Mouse (Mus musculus) lung, embryonic 16.5 days (tissue): Measurements from ENCODE around the gene Lztr1. TPM values are rescaled to one million over a fixed set of nuclear protein-coding genes. Genes with fewer than 3 reads are reported as not detected.

Source experiments
- ATAC-seq: fragments of 200-750 bp; cut with Nextera tagmentation; 2 replicates; pipeline ENCODE4 v1.8.0; 2017; ENCODE audit warnings: low read depth, mild to moderate bottlenecking, moderate library complexity
- H3K27ac ChIP-seq: fragments of 300-500 bp; sonication (generic); 2 replicates; pipeline ENCODE4 v1.5.1; 2014; ENCODE audit warnings: mild to moderate bottlenecking, control low read depth, low read length
- H3K27me3 ChIP-seq: fragments of 300-500 bp; sonication (generic); 2 replicates; pipeline ENCODE4 v1.6.1; 2014; ENCODE audit warnings: low read depth, low read length, mixed read lengths; ENCODE audit not compliant: control insufficient read depth, insufficient read depth
- H3K36me3 ChIP-seq: fragments of 300-500 bp; sonication (generic); 2 replicates; pipeline ENCODE4 v1.6.1; 2014; ENCODE audit warnings: low read length; ENCODE audit not compliant: control insufficient read depth, insufficient read depth
- H3K4me1 ChIP-seq: fragments of 300-500 bp; sonication (generic); replicated peaks from 2 replicates; pipeline ENCODE4 v1.6.1; 2014; ENCODE audit warnings: low read length, mixed read lengths; ENCODE audit not compliant: control insufficient read depth, insufficient read depth
- H3K4me2 ChIP-seq: fragments of 300-500 bp; sonication (generic); 2 replicates; pipeline ENCODE4 v1.6.1; 2014; ENCODE audit warnings: low read depth, low read length, control low read depth
- H3K4me3 ChIP-seq: fragments of 300-500 bp; sonication (generic); 2 replicates; pipeline ENCODE4 v1.5.1; 2014; ENCODE audit warnings: mild to moderate bottlenecking, low read length, control low read depth
- H3K9ac ChIP-seq: fragments of 300-500 bp; sonication (generic); 2 replicates; pipeline ENCODE4 v1.6.1; 2014; ENCODE audit warnings: low read length, control low read depth
- H3K9me3 ChIP-seq: fragments of 300-500 bp; sonication (generic); 2 replicates; pipeline ENCODE4 v1.6.1; 2016; ENCODE audit warnings: low read length; ENCODE audit not compliant: control insufficient read depth
- WGBS: fragments of 180-500 bp; shearing (Covaris S2); extraction: QIAGEN DNeasy Blood & Tissue Kit; methylation state at CpG from one replicate; pipeline ENCODE4 v1.1.7; 2014; 5-methylcytosine and 5-hydroxymethylcytosine counted together
- polyA plus RNA-seq: library from polyadenylated mRNA; unstranded; fragments of >200 nt; fragmentation: Nextera tagmentation; extraction: Ambion mirVana; gene quantifications from 2 replicates; pipeline ENCODE4 v1.2.1, GENCODE M21; 2015

The Lztr1 gene
- polyA plus RNA-seq, result 75.6 and 85.6 TPM in 2 replicates

GRCm38 (mm10) chr16:17508546-17509239 is at the start of gene Lztr1:
Gene Lztr1 (plus strand): TSS chr16:17508688.
- Histone ChIP-seq H3K9me3 (no peaks in the 10 kb centered on the region), H3K27me3 (no peaks in the 10 kb centered on the region), H3K9ac (peak within 1 kb of the TSS; percentile 82), H3K27ac (peak within 1 kb of the TSS; percentile 93), H3K4me2 (peak within 1 kb of the TSS; percentile 67), H3K36me3 (peaks cover 19% of the 10 kb centered on the region), H3K4me3 (peak within 1 kb of the TSS; percentile 87), H3K4me1 (peaks cover 16% of the 10 kb centered on the region)
- under 1% methylated on average over 50 of the region's 50 CpGs for WGBS
- ATAC-seq, result peak; percentile 97

DNA sequence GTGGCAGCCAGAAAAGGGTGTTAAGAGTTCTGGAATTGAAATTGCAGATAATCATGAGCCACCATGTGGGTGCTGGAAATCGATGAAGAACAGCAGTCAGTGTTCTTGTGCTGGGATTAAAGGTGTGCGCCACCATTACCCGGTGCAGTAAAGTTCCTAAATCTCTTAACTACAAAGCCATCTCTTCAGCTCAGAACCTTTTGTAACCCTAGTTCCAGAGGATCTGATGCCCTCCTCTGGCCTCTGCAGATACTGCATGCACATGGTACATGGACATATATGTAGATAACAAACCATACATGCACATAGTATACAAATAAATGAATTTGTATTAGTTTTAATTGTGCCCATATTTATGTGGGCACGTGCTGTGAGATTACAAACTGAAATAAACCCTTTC is 48.2 kb upstream of the Lztr1 start:
- H3K4me1 ChIP-seq, result peaks cover 1% of the 10 kb centered on the region; the same call in 1 of the 2 replicates
- H3K9me3 ChIP-seq, result no peaks in the 10 kb centered on the region
- H3K4me2 ChIP-seq, result no peak overlapping the region
- no peak overlapping the region for H3K4me3 ChIP-seq
- no peak for ATAC-seq
- 82% methylated on average over 4 of the region's 4 CpGs for WGBS
- H3K27ac ChIP-seq, result no peak overlapping the region
- no peaks in the 10 kb centered on the region for H3K27me3 ChIP-seq
- no peak overlapping the region for H3K9ac ChIP-seq
- peaks cover 15% of the 10 kb centered on the region for H3K36me3 ChIP-seq

DNA sequence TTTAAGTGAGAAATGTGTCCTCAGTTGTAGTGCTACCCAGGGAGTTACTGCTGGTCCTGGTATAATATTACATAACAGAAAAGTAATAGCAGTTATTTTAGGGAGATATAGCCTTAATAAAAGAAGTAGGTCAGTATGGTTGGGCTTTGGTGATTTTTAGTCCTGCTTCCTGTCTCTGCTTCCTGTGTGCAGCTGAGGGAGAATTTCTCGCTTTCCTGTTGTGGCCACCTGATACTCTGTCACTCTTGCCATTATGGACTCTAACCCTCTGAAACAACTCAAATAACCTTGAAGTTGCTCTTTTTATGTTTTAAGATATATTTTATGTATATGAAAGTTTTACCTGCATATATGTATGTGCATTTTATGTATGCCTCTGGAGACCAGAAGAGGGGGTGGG is 46.9 kb upstream of the Lztr1 start:
- Histone ChIP-seq H3K4me3 (no peak overlapping the region), H3K4me1 (no peaks in the 10 kb centered on the region), H3K27ac (no peak overlapping the region), H3K36me3 (peaks cover 12% of the 10 kb centered on the region), H3K9ac (no peak overlapping the region), H3K4me2 (no peak overlapping the region), H3K27me3 (no peaks in the 10 kb centered on the region), H3K9me3 (no peaks in the 10 kb centered on the region)
- no peak for ATAC-seq
- WGBS, result 78% methylated on average over 1 of the region's 1 CpGs

DNA sequence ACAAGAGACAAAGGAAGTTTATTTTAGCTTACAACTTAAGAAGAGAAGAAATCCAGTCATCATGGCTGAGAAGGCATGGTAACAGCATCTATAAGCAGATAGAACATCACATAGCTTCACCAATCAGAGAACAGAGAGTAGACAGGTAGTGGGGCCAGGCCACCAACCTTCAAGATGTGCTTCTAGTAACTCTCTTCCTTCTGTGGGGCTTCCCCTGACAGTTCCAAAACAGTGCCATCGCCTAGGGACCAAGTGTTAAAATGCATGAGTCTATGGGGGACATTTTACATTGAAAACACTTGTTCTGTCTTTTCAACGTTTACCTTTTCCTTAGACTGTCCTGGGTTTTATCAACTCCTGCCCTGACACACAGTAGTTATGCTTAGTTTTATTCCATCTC is 45.3 kb upstream of the Lztr1 start:
- WGBS, result 85% methylated on average over 2 of the region's 2 CpGs
- no peak for ATAC-seq
- Histone ChIP-seq H3K4me2 (no peak overlapping the region), H3K4me3 (no peak overlapping the region), H3K27me3 (no peaks in the 10 kb centered on the region), H3K9me3 (no peaks in the 10 kb centered on the region), H3K4me1 (no peaks in the 10 kb centered on the region), H3K27ac (no peak overlapping the region), H3K36me3 (peaks cover 7% of the 10 kb centered on the region), H3K9ac (no peak overlapping the region)

- Histone ChIP-seq H3K27ac (no peak overlapping the region), H3K4me2 (no peak overlapping the region), H3K27me3 (no peaks in the 10 kb centered on the region), H3K9me3 (no peaks in the 10 kb centered on the region), H3K4me1 (no peaks in the 10 kb centered on the region), H3K36me3 (peaks cover 11% of the 10 kb centered on the region), H3K4me3 (no peak overlapping the region), H3K9ac (no peak overlapping the region)
- no peak for ATAC-seq
- WGBS, result 77% methylated on average over 4 of the region's 4 CpGs
Measured at GRCm38 (mm10) chr16:17466875-17467663, 41.4 kb upstream of the Lztr1 start.

DNA sequence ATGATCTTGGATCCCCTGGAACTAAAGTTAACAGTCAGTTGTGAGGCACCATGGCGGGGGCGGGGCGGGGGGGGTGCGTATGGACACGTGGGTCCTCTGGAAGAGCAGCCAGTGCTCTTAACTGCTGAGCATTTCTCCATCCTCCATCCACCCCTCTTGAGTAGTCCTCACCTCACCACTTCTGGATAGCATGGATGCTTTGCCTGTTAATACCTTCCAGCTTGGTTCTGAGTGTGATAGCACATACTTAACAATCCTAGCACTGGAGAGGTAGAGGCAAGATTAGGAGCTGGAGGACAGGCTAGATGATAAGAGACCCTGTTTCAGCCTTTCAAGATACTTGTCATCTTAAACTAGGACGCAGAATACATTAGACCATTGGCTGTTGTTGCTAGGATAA is 36.0 kb upstream of the Lztr1 start:
- Histone ChIP-seq H3K27me3 (no peaks in the 10 kb centered on the region), H3K4me1 (no peaks in the 10 kb centered on the region), H3K9me3 (no peaks in the 10 kb centered on the region), H3K4me3 (no peak overlapping the region), H3K27ac (no peak overlapping the region), H3K9ac (no peak overlapping the region), H3K36me3 (peaks cover 9% of the 10 kb centered on the region), H3K4me2 (no peak overlapping the region)
- WGBS, result 86% methylated on average over 6 of the region's 6 CpGs
- ATAC-seq, result no peak

DNA sequence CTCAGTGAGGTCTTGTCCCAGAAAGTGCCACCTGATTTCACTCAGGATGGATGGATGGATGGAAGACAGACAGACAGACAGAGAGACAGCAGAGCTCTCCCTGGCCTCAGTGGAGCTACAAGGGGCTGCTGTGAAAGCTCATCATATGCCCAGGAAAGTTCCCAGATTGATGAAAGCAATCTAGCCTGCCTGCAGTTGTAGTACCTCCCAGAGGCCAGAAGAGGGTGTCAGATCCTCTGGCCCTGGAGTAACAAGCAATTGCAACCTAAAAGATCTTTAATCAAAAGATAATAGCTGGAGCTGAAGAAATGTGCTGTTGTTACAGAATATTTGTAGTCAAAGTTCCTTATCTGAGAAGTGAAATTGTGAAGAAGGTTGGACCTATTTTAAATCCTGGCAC is 34.4 kb upstream of the Lztr1 start:
- H3K27me3 ChIP-seq, result no peaks in the 10 kb centered on the region
- peaks cover 7% of the 10 kb centered on the region for H3K36me3 ChIP-seq
- H3K4me1 ChIP-seq, result no peaks in the 10 kb centered on the region
- H3K4me3 ChIP-seq, result no peak overlapping the region
- no peak overlapping the region for H3K9ac ChIP-seq
- no peak overlapping the region for H3K27ac ChIP-seq
- no peaks in the 10 kb centered on the region for H3K9me3 ChIP-seq
- no peak overlapping the region for H3K4me2 ChIP-seq
- ATAC-seq, result no peak

DNA sequence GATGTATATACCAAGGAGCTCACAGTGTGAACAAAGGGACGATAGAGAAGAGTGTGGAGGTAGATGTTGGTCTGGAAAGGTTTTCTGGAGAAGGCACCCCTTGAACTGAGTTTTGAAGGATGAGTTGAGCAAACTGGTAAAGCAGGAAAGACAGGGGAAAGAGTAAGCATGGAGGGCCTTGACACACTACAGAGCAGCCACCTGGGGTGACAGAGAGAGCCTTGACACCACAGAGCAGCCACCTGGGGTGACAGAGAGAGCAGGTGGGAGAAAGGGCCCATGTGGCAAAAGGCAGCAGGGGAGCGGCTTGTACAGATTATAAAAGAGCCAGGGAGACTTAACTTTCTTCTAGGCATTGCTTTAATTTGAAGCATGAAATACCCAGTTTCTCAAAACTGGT is 33.7 kb upstream of the Lztr1 start:
- no peaks in the 10 kb centered on the region for H3K27me3 ChIP-seq
- WGBS, result 64% methylated on average over 2 of the region's 2 CpGs
- H3K9me3 ChIP-seq, result no peaks in the 10 kb centered on the region
- H3K36me3 ChIP-seq, result peaks cover 4% of the 10 kb centered on the region; the same call in 1 of the 2 replicates
- H3K4me1 ChIP-seq, result no peaks in the 10 kb centered on the region
- no peak overlapping the region for H3K9ac ChIP-seq
- no peak overlapping the region for H3K4me2 ChIP-seq
- H3K27ac ChIP-seq, result no peak overlapping the region
- H3K4me3 ChIP-seq, result no peak overlapping the region
- no peak for ATAC-seq

- H3K4me3 ChIP-seq, result no peak overlapping the region
- ATAC-seq, result no peak
- 0 out of 2 replicates have a peak, but pooled peaks cover 2% of the 10 kb centered on the region for H3K36me3 ChIP-seq
- no peak overlapping the region for H3K4me2 ChIP-seq
- no peak overlapping the region for H3K27ac ChIP-seq
- no peaks in the 10 kb centered on the region for H3K9me3 ChIP-seq
- H3K27me3 ChIP-seq, result no peaks in the 10 kb centered on the region
- WGBS, result 94% methylated on average over 4 of the region's 4 CpGs
- H3K4me1 ChIP-seq, result no peaks in the 10 kb centered on the region
- H3K9ac ChIP-seq, result no peak overlapping the region
Measured at GRCm38 (mm10) chr16:17475326-17475725, 33.2 kb upstream of the Lztr1 start.
